Mouse (Mus musculus) bone marrow, adult 2 months (tissue): ENCODE results near the gene S100a3. TPM values are rescaled to one million over a fixed set of nuclear protein-coding genes. Genes with fewer than 3 reads are reported as not detected.
A peak's percentile ranks its signal among the peaks of the same experiment; 100 is the strongest.

ENCODE experiments used
- H3K27ac ChIP-seq: fragments of 200-500 bp; 2 replicates; pipeline ENCODE4 v1.5.1; 2012; ENCODE audit warnings: low read depth, mild to moderate bottlenecking, control low read depth, inconsistent platforms, low read length; ENCODE audit not compliant: control insufficient read depth, poor library complexity, insufficient read depth
- H3K4me1 ChIP-seq: fragments of 200-500 bp; 2 replicates; pipeline ENCODE4 v1.6.1; 2011; ENCODE audit warnings: low read length; ENCODE audit not compliant: control insufficient read depth, insufficient read depth
- H3K4me3 ChIP-seq: fragments of 200-500 bp; replicated peaks from 2 replicates; pipeline ENCODE3; 2011; ENCODE audit warnings: mild to moderate bottlenecking, low read depth, low read length, control low read depth; ENCODE audit not compliant: control insufficient read depth
- CTCF ChIP-seq: fragments of 200-500 bp; IDR thresholded peaks from 2 replicates; pipeline ENCODE4 v1.5.1; 2011; ENCODE audit warnings: low read length, control low read depth; ENCODE audit not compliant: control insufficient read depth, insufficient read depth
- POLR2A ChIP-seq: fragments of 200-500 bp; IDR thresholded peaks from 2 replicates; pipeline ENCODE4 v1.6.1; 2011; ENCODE audit warnings: low read depth, mild to moderate bottlenecking, control low read depth, low read length, borderline replicate concordance; ENCODE audit not compliant: control insufficient read depth
- WGBS: fragments of 180-500 bp; shearing (Covaris S2); methylation state at CpG from one replicate; pipeline ENCODE4 v1.1.7; 2018; 5-methylcytosine and 5-hydroxymethylcytosine counted together
- polyA plus RNA-seq: library from polyadenylated mRNA; stranded (reverse); fragments of >200 nt; gene quantifications from 2 replicates; pipeline ENCODE4 v1.2.4, GENCODE M21; 2011; ENCODE audit warnings: low replicate concordance; ENCODE audit not compliant: missing spikeins, insufficient read depth, insufficient read length

The S100a3 gene
- polyA plus RNA-seq, 1 experiment, result not detected

DNA sequence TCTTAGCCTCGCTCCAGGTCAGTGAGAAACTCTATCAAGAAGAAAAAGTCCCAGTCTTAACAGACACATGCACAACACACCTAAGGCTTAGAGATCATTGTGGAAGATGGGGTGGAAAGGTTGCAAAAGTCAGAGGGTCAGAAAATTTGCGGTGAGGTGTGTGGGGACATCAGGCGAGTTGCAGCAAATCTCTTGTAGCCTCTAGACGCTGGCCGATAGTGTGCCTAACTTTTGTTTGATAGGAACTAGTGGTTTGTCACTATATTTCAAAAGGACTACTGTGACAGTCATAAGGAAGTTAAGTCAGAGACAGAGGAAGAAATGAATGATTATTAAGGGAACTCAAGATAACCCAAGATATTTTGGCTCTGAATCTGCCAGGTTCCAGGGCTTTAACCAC is 67.0 kb downstream of the S100a3 start:
- 33% methylated on average over 5 of the region's 5 CpGs for WGBS
- no peak for TF ChIP-seq CTCF
- TF ChIP-seq POLR2A, result no peak
- Histone ChIP-seq H3K27ac (peak overlapping the region; percentile 24; the same call in 1 of the 2 replicates), H3K4me3 (no peak overlapping the region), H3K4me1 (peaks cover 3% of the 10 kb centered on the region; the same call in 1 of the 2 replicates)

DNA sequence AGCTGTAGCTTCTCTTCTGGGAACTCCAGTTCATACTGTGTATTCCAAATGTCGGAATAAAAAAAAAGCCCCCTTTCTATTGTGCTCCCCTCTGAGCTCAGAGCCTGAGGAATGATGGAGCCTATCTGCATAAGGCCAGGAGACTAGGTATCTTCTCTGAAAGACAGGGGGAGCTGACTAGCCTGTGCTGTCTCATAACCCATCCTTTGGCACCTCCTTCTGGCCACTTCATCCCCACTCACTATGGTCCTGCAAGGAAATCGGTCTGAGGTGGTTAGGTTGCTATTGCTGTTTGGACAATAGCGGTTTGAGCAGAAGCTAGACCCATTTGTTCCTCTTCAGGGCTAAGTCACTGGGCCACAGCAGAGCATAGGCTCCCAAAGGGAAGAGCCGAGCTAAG is 67.4 kb downstream of the S100a3 start:
- no peak for TF ChIP-seq POLR2A
- peak; percentile 67 for TF ChIP-seq CTCF
- no peak overlapping the region for H3K27ac ChIP-seq
- WGBS, result 51% methylated on average over 4 of the region's 4 CpGs
- H3K4me3 ChIP-seq, result no peak overlapping the region
- peaks cover 3% of the 10 kb centered on the region; the same call in 1 of the 2 replicates for H3K4me1 ChIP-seq

DNA sequence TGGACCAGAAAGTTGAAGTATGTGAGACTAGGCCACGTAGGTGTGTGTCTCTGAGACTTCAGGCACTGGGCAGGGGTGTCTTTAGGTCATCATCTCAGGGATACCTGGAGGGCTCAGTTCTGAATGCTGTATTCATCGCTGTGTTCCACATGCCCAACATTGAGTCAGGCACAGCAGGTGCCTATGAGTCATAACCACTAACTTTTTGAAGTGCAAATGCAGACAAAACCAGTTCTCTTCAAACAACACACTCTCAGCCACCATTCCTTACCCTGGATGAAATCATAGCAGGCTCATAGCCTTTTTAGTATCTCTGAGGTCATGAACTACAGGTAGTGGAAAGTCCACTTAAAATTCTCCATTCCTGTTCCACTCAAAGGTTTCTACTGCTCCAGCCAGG is 68.9 kb downstream of the S100a3 start:
- H3K27ac ChIP-seq, result no peak overlapping the region
- peaks cover 3% of the 10 kb centered on the region; the same call in 1 of the 2 replicates for H3K4me1 ChIP-seq
- H3K4me3 ChIP-seq, result no peak overlapping the region
- TF ChIP-seq CTCF (no peak), POLR2A (no peak)
- 78% methylated on average over 2 of the region's 2 CpGs for whole genome bisulfite sequencing

DNA sequence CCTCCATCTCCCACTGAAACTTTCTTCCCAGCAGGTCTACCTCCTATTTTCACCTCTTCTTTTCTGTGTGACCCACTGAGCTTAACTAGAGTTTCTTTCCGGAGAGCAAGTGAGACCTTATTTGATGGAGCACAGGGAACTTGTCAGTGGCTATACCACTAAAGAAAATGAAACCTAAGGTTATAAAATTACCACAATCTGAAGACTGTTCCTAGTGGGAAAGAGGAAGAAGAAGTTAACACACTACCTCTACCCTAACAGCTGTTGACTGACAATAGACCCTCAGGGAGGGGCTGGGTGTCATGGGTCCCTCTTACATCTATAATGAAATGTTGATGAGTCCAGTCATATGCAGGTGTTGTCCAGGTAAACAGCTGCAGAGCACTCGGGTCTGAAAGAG is 71.6 kb downstream of the S100a3 start:
- Histone ChIP-seq H3K4me3 (no peak overlapping the region), H3K4me1 (no peaks in the 10 kb centered on the region), H3K27ac (no peak overlapping the region)
- WGBS, result 38% methylated on average over 2 of the region's 2 CpGs
- TF ChIP-seq CTCF (no peak), POLR2A (no peak)

DNA sequence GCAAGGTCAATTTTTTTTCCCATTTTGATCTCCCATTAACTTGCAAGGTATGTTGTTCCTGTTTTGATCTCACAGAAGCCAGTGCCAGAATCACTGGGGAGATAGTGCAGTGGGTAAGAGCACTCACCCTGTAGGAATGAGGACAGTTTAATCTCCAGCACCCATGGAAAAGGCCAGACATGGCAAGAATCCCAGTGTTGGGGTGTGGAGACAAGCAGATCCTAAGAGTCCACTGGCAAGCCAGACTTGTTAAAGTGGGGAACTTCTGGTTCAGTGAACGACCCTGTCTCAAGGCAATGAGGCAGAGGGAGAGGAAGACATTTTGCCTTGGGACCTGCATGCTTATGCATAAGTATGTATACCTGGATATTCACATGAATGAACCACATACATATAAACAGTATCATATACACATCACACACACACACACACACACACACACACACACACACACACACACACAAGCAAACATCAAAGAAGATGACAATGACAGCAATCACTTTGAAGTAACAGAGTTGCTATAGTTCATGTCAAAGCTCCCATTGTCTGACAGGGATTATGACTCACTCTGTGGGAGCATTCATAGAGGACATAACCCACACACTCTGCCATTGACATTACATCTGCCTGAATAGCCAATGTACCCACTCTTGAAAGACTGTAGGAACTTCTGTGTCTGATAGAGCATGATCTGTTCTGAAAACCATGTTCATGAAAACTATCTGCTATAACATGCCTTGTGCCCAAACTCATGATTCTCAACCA is 78.3 kb downstream of the S100a3 start:
- Histone ChIP-seq H3K4me1 (no peaks in the 10 kb centered on the region), H3K4me3 (no peak overlapping the region), H3K27ac (no peak overlapping the region)
- 55% methylated on average over 1 of the region's 1 CpGs for WGBS
- no peak for TF ChIP-seq CTCF
- no peak for TF ChIP-seq POLR2A

DNA sequence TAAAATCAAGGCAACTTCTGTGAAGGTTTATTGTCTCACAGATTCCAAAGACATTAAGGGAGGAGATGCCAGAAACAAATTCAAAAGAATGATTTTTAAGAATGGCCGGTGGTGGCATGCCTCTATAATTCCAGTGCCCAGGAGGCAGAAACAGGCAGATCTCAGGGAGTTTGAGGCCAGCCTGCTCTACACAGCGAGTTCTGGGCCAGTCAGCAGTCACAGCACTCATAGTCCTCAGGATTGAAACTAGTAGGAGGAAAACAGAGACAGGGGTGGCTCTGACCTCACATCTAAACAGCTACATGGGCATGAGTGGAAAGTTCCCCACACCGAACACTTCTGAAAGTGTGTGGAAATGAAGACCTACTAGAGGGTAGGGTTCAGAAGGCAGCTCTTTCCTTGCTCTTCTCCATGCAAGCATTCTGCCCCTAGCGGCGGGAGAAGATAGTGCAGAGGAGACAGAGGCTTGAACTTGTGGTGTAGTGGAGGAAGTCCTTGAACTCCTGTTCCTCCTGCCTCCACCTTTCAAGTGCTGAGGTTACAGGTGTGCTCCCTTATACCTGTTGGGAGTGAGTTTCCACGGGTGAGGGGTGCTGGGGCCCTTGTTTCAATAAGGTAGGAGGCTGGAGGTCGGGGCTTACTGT is 79.3 kb downstream of the S100a3 start:
- TF ChIP-seq POLR2A (no peak), CTCF (peak; percentile 80)
- WGBS, result 44% methylated on average over 7 of the region's 7 CpGs
- no peak overlapping the region for H3K4me3 ChIP-seq
- H3K4me1 ChIP-seq, result peaks cover 2% of the 10 kb centered on the region; the same call in 1 of the 2 replicates
- H3K27ac ChIP-seq, result no peak overlapping the region

DNA sequence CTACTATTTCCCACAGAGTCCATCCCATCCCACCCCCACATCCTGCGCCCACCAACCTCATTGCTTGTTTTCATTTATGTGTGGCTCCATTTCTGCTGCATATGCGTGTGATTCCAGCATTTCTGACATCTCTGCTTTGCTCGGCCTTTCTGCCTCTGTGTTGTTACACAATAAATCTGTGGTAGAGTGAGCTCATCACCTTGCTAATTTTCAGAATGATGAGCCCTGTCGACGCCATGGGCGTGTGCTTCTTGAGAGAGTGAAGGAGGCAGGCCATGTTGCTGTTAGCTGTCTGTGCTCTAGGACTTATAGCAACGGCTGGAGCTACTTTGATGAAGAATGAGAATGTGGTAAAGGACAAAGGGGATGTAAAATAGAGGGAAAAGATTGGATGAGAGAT is 80.6 kb downstream of the S100a3 start:
- no peak for TF ChIP-seq CTCF
- no peak for TF ChIP-seq POLR2A
- Histone ChIP-seq H3K4me1 (peaks cover 2% of the 10 kb centered on the region; the same call in 1 of the 2 replicates), H3K4me3 (no peak overlapping the region), H3K27ac (no peak overlapping the region)
- 72% methylated on average over 7 of the region's 7 CpGs for WGBS

DNA sequence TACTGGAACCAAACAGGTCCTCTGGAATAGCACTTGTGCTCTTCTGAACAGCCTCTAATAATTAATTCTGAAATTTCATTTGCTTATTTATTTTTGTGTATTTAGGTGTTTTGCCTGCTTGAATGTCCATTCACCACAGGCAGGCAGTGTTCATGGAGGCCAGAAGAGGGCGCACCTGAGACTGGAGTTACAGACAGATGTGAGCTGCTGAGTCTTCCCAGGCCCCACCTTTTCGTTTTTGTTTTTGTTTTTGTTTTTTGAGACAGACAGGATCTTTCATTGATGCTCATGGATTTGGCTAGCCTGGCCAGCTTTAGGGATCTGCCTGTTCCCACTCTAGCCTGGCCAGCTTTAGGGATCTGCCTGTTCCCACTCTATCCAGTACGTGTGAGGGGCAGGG is 83.8 kb downstream of the S100a3 start:
- TF ChIP-seq POLR2A, result no peak
- peak; percentile 84 for TF ChIP-seq CTCF
- 42% methylated on average over 3 of the region's 3 CpGs for WGBS
- Histone ChIP-seq H3K27ac (no peak overlapping the region), H3K4me1 (peaks cover 2% of the 10 kb centered on the region; the same call in 1 of the 2 replicates), H3K4me3 (no peak overlapping the region)
